Mouse (Mus musculus) heart, embryonic 12.5 days (tissue): ENCODE data around the gene Gm13889. TPM values are rescaled to one million over a fixed set of nuclear protein-coding genes. Genes with fewer than 3 reads are reported as not detected.

ENCODE experiments used
- ATAC-seq: fragments of 200-750 bp; cut with Nextera tagmentation; 2 replicates; pipeline ENCODE4 v1.8.0; 2017; ENCODE audit warnings: moderate TSS enrichment, moderate library complexity; ENCODE audit not compliant: insufficient number of reproducible peaks, low FRiP score
- H3K27ac ChIP-seq: fragments of 300-500 bp; sonication (generic); 2 replicates; pipeline ENCODE4 v1.5.1; 2016; ENCODE audit warnings: mild to moderate bottlenecking, moderate library complexity; ENCODE audit not compliant: poor library complexity, severe bottlenecking
- H3K27me3 ChIP-seq: fragments of 300-500 bp; sonication (generic); replicated peaks from 2 replicates; pipeline ENCODE4 v1.6.1; 2016; ENCODE audit warnings: mild to moderate bottlenecking, moderate library complexity
- H3K36me3 ChIP-seq: fragments of 300-500 bp; sonication (generic); 2 replicates; pipeline ENCODE4 v1.6.1; 2016; ENCODE audit warnings: mild to moderate bottlenecking, moderate library complexity
- H3K4me1 ChIP-seq: fragments of 300-500 bp; sonication (generic); replicated peaks from 2 replicates; pipeline ENCODE4 v1.6.1; 2016; ENCODE audit warnings: mild to moderate bottlenecking
- H3K4me2 ChIP-seq: fragments of 300-500 bp; sonication (generic); 2 replicates; pipeline ENCODE4 v1.6.1; 2016; ENCODE audit warnings: mild to moderate bottlenecking, moderate library complexity
- H3K4me3 ChIP-seq: fragments of 300-500 bp; sonication (generic); 2 replicates; pipeline ENCODE4 v1.5.1; 2016; ENCODE audit warnings: mild to moderate bottlenecking
- H3K9ac ChIP-seq: fragments of 300-500 bp; sonication (generic); 2 replicates; pipeline ENCODE4 v1.6.1; 2016; ENCODE audit warnings: mild to moderate bottlenecking, moderate library complexity
- H3K9me3 ChIP-seq: fragments of 300-500 bp; sonication (generic); replicated peaks from 2 replicates; pipeline ENCODE4 v1.6.1; 2016; ENCODE audit warnings: mild to moderate bottlenecking, moderate library complexity
- WGBS: fragments of 180-500 bp; shearing (Covaris S2); methylation state at CpG from one replicate; pipeline ENCODE4 v1.1.7; 2016; 5-methylcytosine and 5-hydroxymethylcytosine counted together
- polyA plus RNA-seq: library from polyadenylated mRNA; unstranded; fragments of >200 nt; fragmentation: Nextera tagmentation; extraction: Ambion mirVana; gene quantifications from 2 replicates; pipeline ENCODE4 v1.2.1, GENCODE M21; 2016

Gm13889 gene
- 5.9 and 6.9 TPM in 2 replicates for polyA plus RNA-seq

- ATAC-seq: peak; percentile 75
- Histone ChIP-seq H3K9me3 (no peaks in the 10 kb centered on the region), H3K4me3 (peak within 1 kb of the TSS; percentile 63), H3K36me3 (no peaks in the 10 kb centered on the region), H3K9ac (peak within 1 kb of the TSS; percentile 81), H3K4me2 (peak within 1 kb of the TSS; percentile 89), H3K27me3 (peaks cover 59% of the 10 kb centered on the region), H3K27ac (0 out of 2 replicates have a peak within 1 kb of the TSS, but pooled peaks have one; percentile 4), H3K4me1 (peaks cover 19% of the 10 kb centered on the region)
- 8% methylated on average over 53 of the region's 62 CpGs for WGBS
These were observed at the start of gene Gm13889 for GRCm38 (mm10) chr2:93956908-93957784. Gene Gm13889 (minus strand): TSS chr2:93957201.

- H3K4me1 ChIP-seq: no peaks in the 10 kb centered on the region
- no peak overlapping the region for H3K4me2 ChIP-seq
- H3K9ac ChIP-seq: no peak overlapping the region
- 12% methylated on average over 2 of the region's 2 CpGs for WGBS
- no peaks in the 10 kb centered on the region for H3K9me3 ChIP-seq
- H3K27ac ChIP-seq: no peak overlapping the region
- no peak overlapping the region for H3K4me3 ChIP-seq
- H3K36me3 ChIP-seq: peaks cover 83% of the 10 kb centered on the region
- peak; percentile 45; the same call in 1 of the 2 replicates for ATAC-seq
- no peaks in the 10 kb centered on the region for H3K27me3 ChIP-seq
These were observed 45.3 kb upstream of the Gm13889 start for GRCm38 (mm10) chr2:94002331-94002730.

GRCm38 (mm10) chr2:94001918-94002317, 44.9 kb upstream of the Gm13889 start:
- Histone ChIP-seq H3K4me2 (no peak overlapping the region), H3K27me3 (no peaks in the 10 kb centered on the region), H3K9ac (no peak overlapping the region), H3K4me1 (no peaks in the 10 kb centered on the region), H3K27ac (no peak overlapping the region), H3K36me3 (peaks cover 85% of the 10 kb centered on the region), H3K9me3 (no peaks in the 10 kb centered on the region), H3K4me3 (no peak overlapping the region)
- 0 out of 2 replicates have a peak, but pooled peaks have one; percentile 15 for ATAC-seq
- WGBS: 76% methylated on average over 4 of the region's 4 CpGs

GRCm38 (mm10) chr2:94001411-94001810, 44.4 kb upstream of the Gm13889 start:
- no peak overlapping the region for H3K27ac ChIP-seq
- H3K9me3 ChIP-seq: no peaks in the 10 kb centered on the region
- no peak overlapping the region for H3K4me2 ChIP-seq
- H3K36me3 ChIP-seq: peaks cover 83% of the 10 kb centered on the region
- WGBS: 76% methylated on average over 6 of the region's 6 CpGs
- ATAC-seq: 0 out of 2 replicates have a peak, but pooled peaks have one; percentile 42
- H3K4me3 ChIP-seq: no peak overlapping the region
- H3K27me3 ChIP-seq: no peaks in the 10 kb centered on the region
- H3K4me1 ChIP-seq: no peaks in the 10 kb centered on the region
- H3K9ac ChIP-seq: no peak overlapping the region

GRCm38 (mm10) chr2:93996254-93996653, 39.3 kb upstream of the Gm13889 start, which contains the start of gene Gm27027:
Gene Gm27027 (minus strand): TSS chr2:93996354.
- WGBS: 89% methylated on average over 6 of the region's 6 CpGs
- Histone ChIP-seq H3K4me1 (peaks cover 34% of the 10 kb centered on the region), H3K9me3 (no peaks in the 10 kb centered on the region), H3K36me3 (peaks cover 64% of the 10 kb centered on the region), H3K4me2 (no peak within 1 kb of the TSS), H3K27me3 (no peaks in the 10 kb centered on the region), H3K27ac (no peak within 1 kb of the TSS), H3K9ac (no peak within 1 kb of the TSS), H3K4me3 (no peak within 1 kb of the TSS)
- no peak for ATAC-seq

- Histone ChIP-seq H3K36me3 (peaks cover 69% of the 10 kb centered on the region), H3K4me3 (no peak overlapping the region), H3K27me3 (no peaks in the 10 kb centered on the region), H3K27ac (peak overlapping the region; percentile 27; the same call in 1 of the 2 replicates), H3K4me2 (no peak overlapping the region), H3K4me1 (peaks cover 35% of the 10 kb centered on the region), H3K9me3 (no peaks in the 10 kb centered on the region), H3K9ac (no peak overlapping the region)
- no peak for ATAC-seq
- WGBS: 31% methylated on average over 3 of the region's 3 CpGs
These were observed 35.8 kb upstream of the Gm13889 start for GRCm38 (mm10) chr2:93992810-93993209.

- H3K27ac ChIP-seq: 0 out of 2 replicates have a peak overlapping the region, but pooled peaks have one; percentile 27
- no peak overlapping the region for H3K4me3 ChIP-seq
- no peak overlapping the region for H3K9ac ChIP-seq
- no peak overlapping the region for H3K4me2 ChIP-seq
- WGBS: 44% methylated on average over 5 of the region's 5 CpGs
- H3K4me1 ChIP-seq: peaks cover 35% of the 10 kb centered on the region
- H3K36me3 ChIP-seq: peaks cover 66% of the 10 kb centered on the region
- H3K27me3 ChIP-seq: no peaks in the 10 kb centered on the region
- no peaks in the 10 kb centered on the region for H3K9me3 ChIP-seq
- no peak for ATAC-seq
These were observed 35.3 kb upstream of the Gm13889 start for GRCm38 (mm10) chr2:93992259-93992658.

- Histone ChIP-seq H3K4me2 (no peak overlapping the region), H3K27ac (peak overlapping the region; percentile 20; the same call in 1 of the 2 replicates), H3K9me3 (no peaks in the 10 kb centered on the region), H3K4me3 (no peak overlapping the region), H3K4me1 (peaks cover 36% of the 10 kb centered on the region), H3K36me3 (peaks cover 59% of the 10 kb centered on the region), H3K9ac (no peak overlapping the region), H3K27me3 (no peaks in the 10 kb centered on the region)
- no peak for ATAC-seq
- WGBS: 52% methylated on average over 3 of the region's 3 CpGs
These were observed 34.3 kb upstream of the Gm13889 start for GRCm38 (mm10) chr2:93991336-93991735.

- H3K9me3 ChIP-seq: no peaks in the 10 kb centered on the region
- peaks cover 43% of the 10 kb centered on the region for H3K36me3 ChIP-seq
- ATAC-seq: no peak
- H3K4me2 ChIP-seq: no peak overlapping the region
- no peak overlapping the region for H3K27ac ChIP-seq
- H3K4me1 ChIP-seq: peaks cover 27% of the 10 kb centered on the region
- WGBS: 90% methylated on average over 2 of the region's 2 CpGs
- no peak overlapping the region for H3K4me3 ChIP-seq
- no peak overlapping the region for H3K9ac ChIP-seq
- H3K27me3 ChIP-seq: no peaks in the 10 kb centered on the region
These were observed 31.4 kb upstream of the Gm13889 start for GRCm38 (mm10) chr2:93988440-93988839.

- no peak overlapping the region for H3K27ac ChIP-seq
- H3K9me3 ChIP-seq: no peaks in the 10 kb centered on the region
- H3K4me2 ChIP-seq: no peak overlapping the region
- peaks cover 45% of the 10 kb centered on the region for H3K36me3 ChIP-seq
- no peaks in the 10 kb centered on the region for H3K27me3 ChIP-seq
- H3K4me3 ChIP-seq: no peak overlapping the region
- H3K4me1 ChIP-seq: peaks cover 6% of the 10 kb centered on the region
- WGBS: 82% methylated on average over 4 of the region's 4 CpGs
- no peak overlapping the region for H3K9ac ChIP-seq
- ATAC-seq: no peak
These were observed 25.6 kb upstream of the Gm13889 start for GRCm38 (mm10) chr2:93982457-93983235.
